Mouse (Mus musculus) G1E (cell line): ENCODE data around the gene Olfr1294.

Experiments
- CTCF ChIP-seq: IDR thresholded peaks from 2 replicates; pipeline ENCODE4 v1.5.1; 2012; ENCODE audit warnings: low read depth, low read length, inconsistent platforms, mixed read lengths
- GATA1 ChIP-seq: IDR thresholded peaks from 2 replicates; pipeline ENCODE4 v1.6.1; 2012; ENCODE audit warnings: borderline replicate concordance, low read length, inconsistent platforms, mixed read lengths

GRCm38 (mm10) chr2:111540191-111540590 lies at the start of gene Olfr1294:
- no peak for TF ChIP-seq CTCF
- TF ChIP-seq GATA1, result no peak
